ENCODE assay signal across 7 mouse cellular contexts in genomic region chr5:98030902-98031641, GRCm38 (mm10). TPM values are rescaled to one million over a fixed set of nuclear protein-coding genes. Genes with fewer than 3 reads are reported as not detected.
A peak's percentile ranks its signal among the peaks of the same experiment; 100 is the strongest.
DNase-seq lines count a peak whose midpoint lies in the region; ATAC-seq lines count a peak whose summit lies in the region.

Gene Antxr2, minus strand, starts transcription at chr5:98031043.

- H3K36me3 ChIP-seq in hindbrain, embryonic 14.5 days (replicated peaks; ENCODE audit: control insufficient read depth, insufficient read depth) = no peaks in the 10 kb centered on the region
- H3K36me3 ChIP-seq in megakaryocyte, embryonic 14.5 days (replicated peaks; ENCODE audit: low read length) = no peaks in the 10 kb centered on the region

- H3K4me3 ChIP-seq in hindbrain, embryonic 14.5 days (replicated peaks; ENCODE audit: low read length) = peak within 1 kb of the TSS; percentile 70
- peak within 1 kb of the TSS; percentile 93 for H3K4me3 ChIP-seq in megakaryocyte, embryonic 14.5 days (replicated peaks)

- peak; percentile 76 for ATAC-seq in hindbrain, embryonic 14.5 days (ENCODE audit: low FRiP score)

- intact Hi-C loops in left cerebral cortex, postnatal 25 days (cut with DNase I) = loop anchor here (5.0 kb wide), 1 partner anchor 136 kb away; the partner anchor contains the start of gene Prdm8

- H3K9ac ChIP-seq in hindbrain, embryonic 14.5 days = peak within 1 kb of the TSS; percentile 69

- DNase-seq in ZHBTc4 (ENCODE audit: low read depth, low spot score) = peak; percentile 43
- DNase-seq in cerebellum, postnatal 4 days (ENCODE audit: low spot score in 2 of 2) = peak; percentile 21 to 41
- DNase-seq in gastrocnemius, adult 8-10 months (ENCODE audit: low spot score in 2 of 2) = peak; percentile 48 to 64
- peak; percentile 35 for DNase-seq in hindbrain, embryonic 14.5 days (ENCODE audit: low spot score)
- peak; percentile 29 to 65 for DNase-seq in left cerebral cortex, postnatal 25 days (ENCODE audit: low spot score in 2 of 2)
- peak; percentile 39 for DNase-seq in right cerebral cortex, postnatal 4 days

- WGBS in hindbrain, embryonic 14.5 days = 3% methylated on average over 58 of the region's 58 CpGs

- H3K27ac ChIP-seq in hindbrain, embryonic 14.5 days = peak within 1 kb of the TSS; percentile 47; the same call in 1 of the 2 replicates

- H3K4me2 ChIP-seq in hindbrain, embryonic 14.5 days (replicated peaks) = peak within 1 kb of the TSS; percentile 96

- H3K27me3 ChIP-seq in hindbrain, embryonic 14.5 days (ENCODE audit: control insufficient read depth, insufficient read depth, low read length) = no peaks in the 10 kb centered on the region
- H3K27me3 ChIP-seq in megakaryocyte, embryonic 14.5 days (replicated peaks) = peaks cover 38% of the 10 kb centered on the region

- H3K4me1 ChIP-seq in hindbrain, embryonic 14.5 days (replicated peaks; ENCODE audit: control insufficient read depth, insufficient read depth, low read length) = no peaks in the 10 kb centered on the region
- peaks cover 24% of the 10 kb centered on the region for H3K4me1 ChIP-seq in megakaryocyte, embryonic 14.5 days

- H3K9me3 ChIP-seq in hindbrain, embryonic 14.5 days (ENCODE audit: control insufficient read depth, low read length) = no peaks in the 10 kb centered on the region
- H3K9me3 ChIP-seq in megakaryocyte, embryonic 14.5 days = no peaks in the 10 kb centered on the region

RNA-seq across cellular contexts. Expression of gene Antxr2, which starts in this region (rescaled TPM):
- total RNA-seq in gastrocnemius, adult 8-10 months (2022) = 1 to 10 TPM; 4.5 to 8.2 (median 6.0) TPM
- polyA plus RNA-seq in hindbrain, embryonic 14.5 days (2014; fragmentation: Nextera tagmentation; extraction: Ambion mirVana) = 3.6 and 3.8 TPM in 2 replicates
- total RNA-seq in left cerebral cortex, postnatal 25 days (2021) = 1 to 10 TPM; 1.7 to 1.9 TPM
- polyA plus RNA-seq in megakaryocyte, embryonic 14.5 days (2012; ENCODE audit: insufficient read depth, low replicate concordance) = 0.83 TPM in 1 of 2 replicates, not detected in the other

Comparison
In these comparisons a context has a peak if more than half of its experiments do, and no peak if none do; other contexts are left out.
1. Peak in every context shown above with its lines: DNase-seq, ATAC-seq, H3K4me3 ChIP-seq and H3K27ac ChIP-seq.